Mouse (Mus musculus): ENCODE results near the gene Trim43c. TPM values are rescaled to one million over a fixed set of nuclear protein-coding genes. Genes with fewer than 3 reads are reported as not detected.
A peak's percentile ranks its signal among the peaks of the same experiment; 100 is the strongest.
"Not testable (repeated sequence)": the region's sequence is repeated elsewhere in the genome, so short reads cannot be mapped to it uniquely, and the experiment has no call there.

Gene Trim43c
- not detected in 2 replicates for polyA plus RNA-seq (2012; rRNA removed)

GRCm38 (mm10) chr9:88838864-88839263 is at the start of gene Trim43c:
Gene Trim43c, plus strand, starts transcription at chr9:88839164.
- H3K27ac ChIP-seq (ENCODE audit: control insufficient read depth, insufficient read depth, low read depth, low read length); H3K27me3 ChIP-seq (ENCODE audit: control insufficient read depth, insufficient read depth, low read length); H3K36me3 ChIP-seq (ENCODE audit: control insufficient read depth, insufficient read depth, low read length); H3K4me3 ChIP-seq (ENCODE audit: control insufficient read depth, low read depth, low read length); H3K4me1 ChIP-seq (ENCODE audit: control insufficient read depth, insufficient read depth, low read length): not testable (repeated sequence)

DNA sequence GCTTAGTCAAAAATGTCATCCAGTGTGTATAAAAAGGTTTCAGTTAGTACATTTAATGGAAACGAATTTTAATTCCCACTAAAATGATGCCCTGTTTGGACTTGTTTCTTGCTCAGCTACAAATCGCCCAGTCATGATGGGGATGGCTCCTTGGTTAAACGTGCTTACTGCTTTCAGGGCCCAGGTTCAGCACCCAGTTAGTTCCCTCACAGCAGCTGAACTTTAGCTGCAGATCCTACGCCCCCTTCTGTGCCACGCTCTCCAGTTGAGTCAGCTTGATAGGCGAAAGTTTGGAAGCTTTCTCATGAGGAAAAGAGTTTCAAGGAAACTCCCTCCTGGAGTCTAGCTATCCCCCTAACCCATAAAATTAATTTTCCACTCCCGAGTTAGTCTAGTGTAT is 14.1 kb downstream of the Trim43c start:
- H3K4me3 ChIP-seq (ENCODE audit: control insufficient read depth, low read depth, low read length); H3K27me3 ChIP-seq (ENCODE audit: control insufficient read depth, insufficient read depth, low read length); H3K27ac ChIP-seq (ENCODE audit: control insufficient read depth, insufficient read depth, low read depth, low read length); H3K4me1 ChIP-seq (ENCODE audit: control insufficient read depth, insufficient read depth, low read length); H3K36me3 ChIP-seq (ENCODE audit: control insufficient read depth, insufficient read depth, low read length): not testable (repeated sequence)

DNA sequence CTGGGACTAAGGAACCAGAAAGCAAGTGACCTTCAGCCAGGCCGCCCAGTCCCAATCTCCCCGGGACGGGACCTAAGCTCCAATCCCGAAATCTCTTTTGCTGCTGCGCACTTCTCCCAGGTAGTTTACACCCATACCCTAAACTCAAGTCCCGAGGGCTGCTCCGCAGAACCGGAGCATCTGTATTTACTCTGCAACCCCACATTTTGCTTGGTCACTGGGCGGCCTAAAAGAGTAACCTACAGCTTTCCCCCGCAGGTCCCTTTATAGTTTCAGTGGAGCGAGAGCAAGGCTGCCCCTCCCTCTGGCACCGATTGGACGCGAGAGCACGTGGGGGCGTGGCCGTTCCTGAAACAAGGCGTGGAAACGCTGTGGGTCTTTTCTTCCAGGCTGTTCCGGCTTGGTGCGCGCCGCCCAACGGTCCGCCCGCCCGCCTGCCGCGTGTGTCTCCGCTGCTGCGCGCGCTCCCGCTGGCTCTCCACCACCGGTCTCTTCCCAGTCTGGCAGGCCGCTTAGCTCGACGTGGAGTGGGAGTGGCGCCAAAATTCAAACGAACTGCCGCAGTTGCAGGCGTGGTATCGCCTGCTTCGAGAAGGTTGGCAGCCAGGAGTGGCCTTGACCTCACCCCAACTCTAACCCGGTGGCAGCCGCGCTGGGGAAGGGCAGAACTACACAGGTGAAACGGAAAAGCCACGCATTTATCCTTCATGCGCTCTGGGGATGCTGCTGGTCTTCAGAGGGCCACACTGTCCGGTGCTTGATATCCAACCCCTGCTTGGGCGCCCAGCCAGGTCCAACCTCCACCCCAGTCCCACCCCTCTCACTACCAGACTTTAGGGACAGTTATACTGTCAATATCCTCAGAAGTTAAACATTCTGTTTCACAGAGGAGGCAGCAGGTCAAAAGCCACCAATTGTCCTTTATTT is 19.9 kb downstream of the Trim43c start:
- H3K27me3 ChIP-seq (ENCODE audit: control insufficient read depth, insufficient read depth, low read length); H3K36me3 ChIP-seq (ENCODE audit: control insufficient read depth, insufficient read depth, low read length); H3K4me1 ChIP-seq (ENCODE audit: control insufficient read depth, insufficient read depth, low read length): not testable (repeated sequence)
- H3K4me3 ChIP-seq (ENCODE audit: control insufficient read depth, low read depth, low read length), result peak overlapping the region; percentile 91
- H3K27ac ChIP-seq (ENCODE audit: control insufficient read depth, insufficient read depth, low read depth, low read length), result peak overlapping the region; percentile 97
- TF ChIP-seq POLR2A (IDR thresholded peaks at IDR 0.05; ENCODE audit: control insufficient read depth, low read depth, low read length), result peak; percentile 57

Other genes with a start within 250 kb of the Trim43c start
- gene Mthfsl, start 118.9 kb upstream of the Trim43c start, polyA plus RNA-seq (2012; rRNA removed), result 7.4 and 8.4 TPM in 2 replicates
- not detected in 2 replicates for gene Bcl2a1d, start 107.2 kb upstream of the Trim43c start, polyA plus RNA-seq (2012; rRNA removed)
- gene Bcl2a1a, start 117.7 kb downstream of the Trim43c start, polyA plus RNA-seq (2012; rRNA removed), result 0.22 and 0.23 TPM in 2 replicates

Data from testis, adult 2 months (tissue).